Mouse (Mus musculus) kidney, adult 2 months (tissue): ENCODE data around the gene Ipo7. TPM values are rescaled to one million over a fixed set of nuclear protein-coding genes. Genes with fewer than 3 reads are reported as not detected.
"Not testable (repeated sequence)": the region's sequence is repeated elsewhere in the genome, so short reads cannot be mapped to it uniquely, and the experiment has no call there.

Experiments used
- DNase-seq: peaks from one replicate; pipeline ENCODE4 v3.0.0; 2021
- H3K27ac ChIP-seq: fragments of 200-500 bp; 2 replicates; pipeline ENCODE4 v1.5.1; 2012; ENCODE audit warnings: low read depth, low read length, control low read depth, inconsistent platforms; ENCODE audit not compliant: insufficient read depth
- H3K27me3 ChIP-seq: fragments of 200-500 bp; replicated peaks from 2 replicates; pipeline ENCODE4 v1.6.1; 2012; ENCODE audit warnings: mild to moderate bottlenecking, moderate library complexity, low read length, inconsistent platforms; ENCODE audit not compliant: control insufficient read depth, insufficient read depth
- H3K36me3 ChIP-seq: fragments of 200-500 bp; 2 replicates; pipeline ENCODE4 v1.6.1; 2012; ENCODE audit warnings: mild to moderate bottlenecking, moderate library complexity, low read length, inconsistent platforms; ENCODE audit not compliant: control insufficient read depth, insufficient read depth
- H3K4me1 ChIP-seq: fragments of 200-500 bp; 2 replicates; pipeline ENCODE4 v1.6.1; 2011; ENCODE audit warnings: low read length; ENCODE audit not compliant: control insufficient read depth, insufficient read depth
- H3K4me3 ChIP-seq: fragments of 200-500 bp; 2 replicates; pipeline ENCODE4 v1.5.1; 2011; ENCODE audit warnings: mild to moderate bottlenecking, low read depth, low read length, control low read depth; ENCODE audit not compliant: insufficient read depth
- CTCF ChIP-seq: fragments of 200-500 bp; conservative IDR thresholded peaks from 2 replicates; pipeline ENCODE4 v1.5.1; 2011; ENCODE audit warnings: low read depth, mild to moderate bottlenecking, control low read depth, low read length, moderate library complexity, mixed read lengths; ENCODE audit not compliant: insufficient read depth, insufficient read length
- POLR2A ChIP-seq: fragments of 200-500 bp; IDR thresholded peaks from one replicate; pipeline ENCODE4 v1.6.1; 2011; ENCODE audit warnings: low read depth, low read length, control low read depth
- WGBS: fragments of 180-500 bp; shearing (Covaris S2); methylation state at CpG from one replicate; pipeline ENCODE4 v1.1.7; 2018; 5-methylcytosine and 5-hydroxymethylcytosine counted together
- polyA plus RNA-seq: library from polyadenylated mRNA; depleted of rRNA; stranded (reverse); fragments of >200 nt; gene quantifications from 2 replicates; pipeline ENCODE4 v1.2.3, GENCODE M21; 2012

Ipo7 gene
- polyA plus RNA-seq, 1 experiment = 17.9 TPM

DNA sequence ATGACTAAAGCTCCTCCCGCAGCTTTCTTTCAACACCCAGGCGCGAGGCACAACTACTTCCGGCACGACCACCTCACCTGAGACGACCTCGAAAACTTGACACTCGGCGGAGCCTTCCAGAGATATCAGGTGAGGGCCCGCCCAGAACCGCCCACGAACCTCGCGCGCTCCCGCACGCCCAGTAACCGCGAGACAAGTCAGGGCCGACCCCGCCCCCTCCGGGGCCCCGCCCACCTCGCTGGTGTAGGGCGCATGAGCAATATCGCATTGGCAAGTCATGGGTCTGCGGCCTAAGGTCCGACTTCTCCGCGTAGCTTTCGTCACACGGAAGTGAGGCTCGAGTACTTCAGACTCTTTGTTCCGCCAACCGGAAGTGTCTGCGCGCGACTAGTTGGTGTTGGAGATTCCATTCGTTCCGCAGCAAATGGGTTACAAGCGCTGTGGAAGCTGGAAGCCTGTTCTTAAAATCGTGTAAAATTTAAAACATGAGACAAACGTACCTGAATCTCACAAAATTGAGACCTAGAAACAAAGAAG, 31.9 kb upstream of the Ipo7 start:
- WGBS = under 1% methylated on average over 43 of the region's 43 CpGs
- peak; percentile 100 for DNase-seq
- TF ChIP-seq POLR2A (peak; percentile 20), CTCF (no peak)
- Histone ChIP-seq H3K36me3 (peaks cover 3% of the 10 kb centered on the region; the same call in 1 of the 2 replicates), H3K4me3 (peak overlapping the region; percentile 66), H3K4me1 (no peaks in the 10 kb centered on the region; the same call in 1 of the 2 replicates), H3K27ac (peak overlapping the region; percentile 28; the same call in 1 of the 2 replicates), H3K27me3 (no peaks in the 10 kb centered on the region)

DNA sequence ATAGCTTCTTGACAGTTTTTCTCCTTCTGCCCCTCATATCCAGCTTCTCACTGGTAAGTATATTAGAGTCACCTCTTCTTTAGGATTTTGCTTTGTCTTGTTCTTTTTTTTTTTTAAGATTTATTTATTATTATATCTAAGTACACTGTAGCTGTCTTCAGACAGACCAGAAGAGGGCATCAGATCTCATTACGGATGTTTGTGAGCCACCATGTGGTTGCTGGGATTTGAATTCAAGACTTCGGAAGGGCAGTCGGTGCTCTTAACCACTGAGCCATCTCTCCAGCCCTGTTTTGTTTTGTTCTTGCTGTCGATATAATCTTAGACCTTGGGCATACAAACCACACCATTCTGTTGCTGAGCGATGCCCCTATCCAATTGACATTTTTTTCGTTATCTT, 31.3 kb upstream of the Ipo7 start, which contains the start of gene Tmem41b:
Tmem41b (minus strand) TSS at position 155 of the 400 bp plus-strand sequence.
- not testable (repeated sequence) for H3K4me1 ChIP-seq, H3K36me3 ChIP-seq, H3K27me3 ChIP-seq
- 26% methylated on average over 6 of the region's 6 CpGs for WGBS
- Histone ChIP-seq H3K27ac (peak within 1 kb of the TSS; percentile 28; the same call in 1 of the 2 replicates), H3K4me3 (peak within 1 kb of the TSS; percentile 66)
- peak; percentile 58 for DNase-seq

DNA sequence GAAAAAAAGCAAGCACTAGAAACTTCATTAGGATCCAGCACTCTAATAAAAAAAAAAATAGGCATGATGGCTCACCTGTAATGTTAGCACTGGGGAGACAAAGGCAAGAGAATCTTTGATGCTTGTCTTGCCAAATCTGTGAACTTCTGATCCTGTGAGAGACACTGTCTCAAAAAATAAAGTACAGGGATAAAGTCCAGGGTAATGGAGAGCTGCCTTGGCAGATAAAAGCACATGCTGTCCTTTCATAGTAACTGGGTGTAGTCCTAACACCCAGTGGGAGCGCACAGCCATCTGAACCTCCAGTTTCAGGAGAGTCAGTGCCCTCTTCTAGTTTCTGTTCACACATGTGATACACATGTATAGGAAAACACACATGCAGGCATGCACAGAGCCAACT, 26.8 kb upstream of the Ipo7 start:
- H3K36me3 ChIP-seq = no peaks in the 10 kb centered on the region
- DNase-seq = peak; percentile 44
- TF ChIP-seq CTCF = no peak
- no peak for TF ChIP-seq POLR2A
- H3K27me3 ChIP-seq = no peaks in the 10 kb centered on the region
- WGBS = 56% methylated on average over 1 of the region's 1 CpGs
- H3K4me3 ChIP-seq = no peak overlapping the region
- H3K4me1 ChIP-seq = peaks cover 8% of the 10 kb centered on the region
- H3K27ac ChIP-seq = no peak overlapping the region

DNA sequence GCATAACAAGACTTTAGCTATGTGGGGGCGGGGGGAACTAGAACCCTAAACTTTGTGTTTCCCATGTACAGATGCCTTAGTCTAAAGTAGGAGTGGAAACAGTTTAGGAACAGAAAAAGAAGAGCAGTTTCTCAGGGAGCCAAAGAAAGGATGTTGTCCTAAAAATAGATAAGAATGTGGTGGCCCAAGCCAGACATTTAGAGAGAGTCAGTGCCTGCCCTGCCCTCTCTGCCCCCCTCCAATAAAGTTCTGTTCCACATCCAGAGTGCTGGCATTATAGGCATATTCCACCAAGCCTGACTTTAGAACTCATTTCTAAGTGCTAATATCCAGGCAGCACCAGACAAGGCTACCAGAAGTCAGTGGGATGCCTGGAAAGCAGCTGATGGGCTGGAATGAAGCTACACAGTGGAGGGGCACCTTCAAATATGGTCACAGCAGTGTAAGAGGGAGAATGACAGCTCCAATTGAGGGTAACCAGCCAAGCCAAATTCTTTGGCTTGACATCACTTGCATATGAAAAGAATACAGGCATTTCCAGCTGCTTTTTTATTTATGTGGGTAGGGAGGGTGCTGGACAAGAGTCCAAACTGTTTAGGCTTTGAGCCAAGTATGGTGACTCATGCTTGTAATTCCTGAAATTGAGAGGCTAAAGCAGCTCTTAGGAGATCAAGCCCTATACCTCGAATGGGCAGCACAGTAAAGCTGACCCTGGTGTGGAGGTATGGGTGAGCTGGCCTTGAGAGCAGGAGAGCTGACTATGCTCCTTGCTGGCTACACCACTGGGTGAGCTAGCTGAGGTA, 24.7 kb upstream of the Ipo7 start:
- no peak for TF ChIP-seq POLR2A
- TF ChIP-seq CTCF = no peak
- Histone ChIP-seq H3K4me3 (no peak overlapping the region), H3K27ac (peak overlapping the region; percentile 11; the same call in 1 of the 2 replicates), H3K36me3 (no peaks in the 10 kb centered on the region), H3K4me1 (peaks cover 8% of the 10 kb centered on the region), H3K27me3 (no peaks in the 10 kb centered on the region)
- WGBS = 40% methylated on average over 2 of the region's 2 CpGs
- DNase-seq = peak; percentile 89

DNA sequence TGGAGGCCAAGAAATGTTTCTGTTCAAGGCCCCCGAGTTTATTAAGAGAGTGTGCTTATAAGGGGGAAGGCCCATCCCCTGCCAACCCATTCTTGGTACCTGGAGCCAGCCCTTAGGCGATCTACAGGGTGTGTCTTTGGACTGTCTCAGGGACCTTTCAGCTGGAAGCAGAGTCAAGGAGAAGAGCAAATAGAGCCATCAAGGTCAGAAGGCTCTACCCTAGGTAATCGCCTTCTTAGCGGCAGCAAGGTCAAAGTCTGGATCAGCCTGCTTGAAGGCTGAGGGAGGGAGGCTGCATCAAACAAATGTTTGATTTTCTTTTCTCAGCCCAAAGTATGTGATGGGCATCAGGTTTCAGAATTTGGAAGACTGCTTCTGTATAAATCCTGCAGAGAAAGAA, 19.7 kb upstream of the Ipo7 start:
- TF ChIP-seq CTCF (no peak), POLR2A (no peak)
- H3K27ac ChIP-seq = no peak overlapping the region
- no peaks in the 10 kb centered on the region for H3K36me3 ChIP-seq

DNA sequence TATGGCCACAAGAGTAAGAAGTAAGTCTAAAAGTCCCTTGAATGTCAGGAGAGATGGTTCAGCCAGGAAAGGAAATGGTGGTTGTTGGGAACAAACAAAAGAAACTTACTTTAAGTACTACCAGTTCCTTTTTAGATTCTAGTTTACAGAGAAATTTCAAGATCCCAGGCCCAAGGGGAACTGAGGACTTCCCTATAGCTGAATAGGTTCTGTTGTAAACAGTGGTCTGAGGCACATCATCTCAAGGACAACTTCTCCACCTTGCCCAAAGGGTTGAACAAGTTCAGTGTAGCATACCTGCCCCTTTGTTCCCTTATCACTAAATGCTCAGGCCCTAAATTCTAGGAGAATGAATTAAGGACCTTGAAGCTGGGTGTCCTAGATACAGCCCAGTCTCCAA, 16.0 kb upstream of the Ipo7 start:
- Histone ChIP-seq H3K36me3 (no peaks in the 10 kb centered on the region), H3K4me1 (no peaks in the 10 kb centered on the region), H3K4me3 (no peak overlapping the region), H3K27me3 (no peaks in the 10 kb centered on the region), H3K27ac (no peak overlapping the region)
- TF ChIP-seq CTCF = no peak
- TF ChIP-seq POLR2A = no peak
- DNase-seq = peak; percentile 7

More for the DNA sequence above, 19.7 kb upstream of the Ipo7 start:
- H3K4me1 ChIP-seq = peaks cover 5% of the 10 kb centered on the region
- no peak overlapping the region for H3K4me3 ChIP-seq
- DNase-seq = peak; percentile 14
- no peaks in the 10 kb centered on the region for H3K27me3 ChIP-seq
- WGBS = 71% methylated on average over 4 of the region's 4 CpGs

DNA sequence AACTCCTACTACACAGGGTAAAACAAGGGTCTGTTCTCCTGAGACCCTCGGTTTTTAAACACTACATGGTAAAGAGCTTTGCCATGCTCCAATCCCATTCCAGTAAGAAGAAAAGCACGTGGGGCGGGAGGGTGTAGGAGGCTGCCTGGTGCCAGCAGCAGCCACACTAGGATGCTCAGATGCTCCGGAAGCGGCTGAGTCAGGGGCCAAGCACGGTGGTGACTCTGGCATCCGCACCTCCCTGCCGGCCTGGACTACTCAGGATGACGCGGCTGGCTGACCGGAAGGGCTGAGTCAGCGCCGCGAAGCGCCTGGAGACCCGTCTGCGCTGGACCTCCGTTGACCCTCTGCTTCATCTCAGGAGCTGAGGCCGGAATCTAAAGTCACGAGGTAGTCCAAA, 15.1 kb upstream of the Ipo7 start:
- Histone ChIP-seq H3K36me3 (no peaks in the 10 kb centered on the region), H3K27me3 (no peaks in the 10 kb centered on the region), H3K4me3 (no peak overlapping the region), H3K27ac (no peak overlapping the region), H3K4me1 (no peaks in the 10 kb centered on the region)
- peak; percentile 86 for DNase-seq
- WGBS = 12% methylated on average over 20 of the region's 20 CpGs
- TF ChIP-seq POLR2A = no peak
- no peak for TF ChIP-seq CTCF
